Mouse (Mus musculus) liver, embryonic 11.5 days (tissue): ENCODE measurements around the gene Hmgn1. TPM values are rescaled to one million over a fixed set of nuclear protein-coding genes. Genes with fewer than 3 reads are reported as not detected.

Experiments used
- ATAC-seq: fragments of 200-750 bp; cut with Nextera tagmentation; replicated peaks from 2 replicates; pipeline ENCODE4 v1.8.0; 2017; ENCODE audit warnings: moderate number of reproducible peaks, mild to moderate bottlenecking, moderate TSS enrichment, moderate library complexity; ENCODE audit not compliant: low FRiP score
- DNase-seq: peaks from one replicate; pipeline ENCODE4 v3.0.0-alpha.2; 2017; ENCODE audit warnings: low spot score
- H3K27ac ChIP-seq: fragments of 300-500 bp; sonication (generic); 2 replicates; pipeline ENCODE4 v1.5.1; 2014; ENCODE audit warnings: mild to moderate bottlenecking, low read depth, low read length, control low read depth
- H3K27me3 ChIP-seq: fragments of 300-500 bp; sonication (generic); replicated peaks from 2 replicates; pipeline ENCODE4 v1.6.1; 2014; ENCODE audit warnings: low read length, mixed read lengths; ENCODE audit not compliant: control insufficient read depth, insufficient read depth
- H3K36me3 ChIP-seq: fragments of 300-500 bp; sonication (generic); 2 replicates; pipeline ENCODE4 v1.6.1; 2014; ENCODE audit warnings: mild to moderate bottlenecking, low read length, moderate library complexity, mixed read lengths; ENCODE audit not compliant: control insufficient read depth, insufficient read depth
- H3K4me1 ChIP-seq: fragments of 300-500 bp; sonication (generic); replicated peaks from 2 replicates; pipeline ENCODE4 v1.6.1; 2014; ENCODE audit warnings: low read length, mixed read lengths; ENCODE audit not compliant: control insufficient read depth, insufficient read depth
- H3K4me2 ChIP-seq: fragments of 300-500 bp; sonication (generic); 2 replicates; pipeline ENCODE4 v1.6.1; 2014; ENCODE audit warnings: mild to moderate bottlenecking, control low read depth, moderate library complexity
- H3K4me3 ChIP-seq: fragments of 300-500 bp; sonication (generic); 2 replicates; pipeline ENCODE4 v1.5.1; 2014; ENCODE audit warnings: low read depth, low read length, control low read depth
- H3K9ac ChIP-seq: fragments of 300-500 bp; sonication (generic); 2 replicates; pipeline ENCODE4 v1.6.1; 2014; ENCODE audit warnings: low read depth, low read length, control low read depth
- H3K9me3 ChIP-seq: fragments of 300-500 bp; sonication (generic); 2 replicates; pipeline ENCODE4 v1.6.1; 2016; ENCODE audit warnings: low read length, inconsistent platforms, mixed read lengths; ENCODE audit not compliant: control insufficient read depth
- WGBS: fragments of 180-500 bp; shearing (Covaris S2); extraction: QIAGEN DNeasy Blood & Tissue Kit; methylation state at CpG from one replicate; pipeline ENCODE4 v1.1.7; 2014; 5-methylcytosine and 5-hydroxymethylcytosine counted together
- polyA plus RNA-seq: library from polyadenylated mRNA; unstranded; fragments of >200 nt; fragmentation: Nextera tagmentation; extraction: Ambion mirVana; gene quantifications from 2 replicates; pipeline ENCODE4 v1.2.1, GENCODE M21; 2014

Gene Hmgn1
- polyA plus RNA-seq, 1 experiment from 2014 or later, result 450 TPM

DNA sequence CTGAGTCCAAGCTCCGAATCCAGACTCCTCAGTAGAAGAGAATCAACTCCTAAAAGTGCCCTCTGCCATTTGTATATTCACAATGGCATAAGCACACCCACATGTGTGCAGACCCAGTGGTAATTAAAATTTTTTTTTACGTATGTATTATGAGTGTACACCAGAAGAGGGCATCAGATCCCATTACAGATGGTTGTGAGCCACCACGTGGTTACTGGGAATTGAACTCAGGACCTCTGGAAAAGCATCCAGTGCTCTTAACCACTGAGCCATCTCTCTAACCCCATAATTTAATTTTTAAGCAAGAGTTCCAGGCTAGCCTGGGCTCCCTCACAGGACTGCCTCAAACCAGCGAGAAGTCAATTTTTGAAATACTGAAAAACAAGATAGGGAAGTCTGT, 40.1 kb downstream of the Hmgn1 start:
- Histone ChIP-seq H3K36me3 (no peaks in the 10 kb centered on the region), H3K27ac (no peak overlapping the region), H3K4me3 (no peak overlapping the region), H3K4me2 (no peak overlapping the region), H3K27me3 (no peaks in the 10 kb centered on the region; the same call in 1 of the 2 replicates), H3K9me3 (no peaks in the 10 kb centered on the region), H3K4me1 (peaks cover 5% of the 10 kb centered on the region; the same call in 1 of the 2 replicates), H3K9ac (no peak overlapping the region)
- WGBS, result 67% methylated on average over 4 of the region's 4 CpGs
- ATAC-seq (no peak), DNase-seq (no peak)

DNA sequence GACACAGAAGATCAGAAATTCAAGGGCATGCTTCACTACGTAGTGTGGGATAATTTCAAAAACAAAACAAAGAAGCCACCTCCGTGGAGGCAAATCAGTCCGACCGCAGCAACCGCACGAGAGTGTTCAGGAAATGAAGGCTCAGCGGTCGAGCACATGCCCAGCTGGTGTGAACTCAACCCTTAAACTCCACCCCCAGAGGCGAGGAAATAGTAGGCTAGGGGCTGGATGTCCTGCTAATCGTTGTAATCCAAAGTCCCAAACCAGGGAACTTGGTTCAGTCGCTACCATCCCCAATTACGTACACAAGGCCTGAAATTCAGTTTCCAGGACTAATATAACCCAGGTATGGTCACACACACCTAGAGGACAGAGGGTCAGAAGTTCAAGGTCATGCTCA, 40.5 kb downstream of the Hmgn1 start:
- ATAC-seq, result no peak
- H3K27ac ChIP-seq, result no peak overlapping the region
- 59% methylated on average over 12 of the region's 12 CpGs for WGBS
- no peak overlapping the region for H3K9ac ChIP-seq
- no peak overlapping the region for H3K4me3 ChIP-seq
- DNase-seq, result no peak
- peaks cover 5% of the 10 kb centered on the region; the same call in 1 of the 2 replicates for H3K4me1 ChIP-seq
- no peaks in the 10 kb centered on the region for H3K9me3 ChIP-seq
- no peaks in the 10 kb centered on the region; the same call in 1 of the 2 replicates for H3K27me3 ChIP-seq
- no peaks in the 10 kb centered on the region for H3K36me3 ChIP-seq
- H3K4me2 ChIP-seq, result no peak overlapping the region

DNA sequence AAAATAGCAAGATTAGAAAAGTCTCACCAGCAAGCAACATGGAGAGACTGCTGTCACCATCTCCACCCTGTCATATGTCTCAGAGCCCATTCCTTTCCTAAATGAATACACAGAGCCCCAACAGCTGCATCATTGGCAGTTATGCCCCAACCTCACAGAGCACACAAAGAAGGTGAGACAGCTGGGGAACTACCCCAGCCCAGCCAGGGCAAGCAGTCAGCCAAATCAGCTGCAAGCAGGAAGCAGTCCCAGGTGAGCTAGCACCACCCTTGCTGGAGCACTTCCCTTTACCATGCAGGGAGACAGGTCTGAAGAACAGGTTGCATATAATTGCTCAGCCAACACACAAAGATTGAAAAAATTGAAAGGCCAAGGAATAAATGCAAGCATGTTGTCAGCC, 41.9 kb downstream of the Hmgn1 start:
- Histone ChIP-seq H3K36me3 (no peaks in the 10 kb centered on the region), H3K27me3 (no peaks in the 10 kb centered on the region; the same call in 1 of the 2 replicates), H3K4me3 (no peak overlapping the region), H3K4me2 (no peak overlapping the region), H3K9me3 (no peaks in the 10 kb centered on the region), H3K4me1 (peaks cover 10% of the 10 kb centered on the region; the same call in 1 of the 2 replicates), H3K27ac (no peak overlapping the region), H3K9ac (no peak overlapping the region)
- ATAC-seq, result no peak
- DNase-seq, result no peak

DNA sequence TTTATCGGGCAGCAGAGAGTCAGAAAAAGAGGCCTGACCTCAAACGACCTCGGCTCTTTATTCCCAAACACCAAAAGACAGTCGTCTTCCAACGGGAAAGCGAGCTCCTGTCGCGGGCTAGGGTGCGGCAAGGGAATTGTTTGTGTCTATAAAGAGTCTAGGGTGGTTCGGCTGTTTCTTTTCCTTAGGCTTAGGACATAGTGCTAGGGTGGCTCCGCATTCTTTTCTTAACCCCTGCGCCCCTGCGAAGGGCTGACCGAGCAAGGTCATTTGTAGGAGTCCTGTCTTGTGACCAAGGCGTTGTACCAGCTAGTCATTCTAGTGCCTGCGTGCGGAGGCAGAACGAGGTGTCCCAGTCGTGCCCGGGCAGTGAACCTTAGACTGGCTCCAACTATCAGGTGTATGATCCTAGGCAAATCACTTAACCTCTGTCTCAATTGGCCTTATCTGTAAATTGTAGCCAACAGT, 44.3 kb downstream of the Hmgn1 start:
- 12% methylated on average over 20 of the region's 20 CpGs for WGBS

DNA sequence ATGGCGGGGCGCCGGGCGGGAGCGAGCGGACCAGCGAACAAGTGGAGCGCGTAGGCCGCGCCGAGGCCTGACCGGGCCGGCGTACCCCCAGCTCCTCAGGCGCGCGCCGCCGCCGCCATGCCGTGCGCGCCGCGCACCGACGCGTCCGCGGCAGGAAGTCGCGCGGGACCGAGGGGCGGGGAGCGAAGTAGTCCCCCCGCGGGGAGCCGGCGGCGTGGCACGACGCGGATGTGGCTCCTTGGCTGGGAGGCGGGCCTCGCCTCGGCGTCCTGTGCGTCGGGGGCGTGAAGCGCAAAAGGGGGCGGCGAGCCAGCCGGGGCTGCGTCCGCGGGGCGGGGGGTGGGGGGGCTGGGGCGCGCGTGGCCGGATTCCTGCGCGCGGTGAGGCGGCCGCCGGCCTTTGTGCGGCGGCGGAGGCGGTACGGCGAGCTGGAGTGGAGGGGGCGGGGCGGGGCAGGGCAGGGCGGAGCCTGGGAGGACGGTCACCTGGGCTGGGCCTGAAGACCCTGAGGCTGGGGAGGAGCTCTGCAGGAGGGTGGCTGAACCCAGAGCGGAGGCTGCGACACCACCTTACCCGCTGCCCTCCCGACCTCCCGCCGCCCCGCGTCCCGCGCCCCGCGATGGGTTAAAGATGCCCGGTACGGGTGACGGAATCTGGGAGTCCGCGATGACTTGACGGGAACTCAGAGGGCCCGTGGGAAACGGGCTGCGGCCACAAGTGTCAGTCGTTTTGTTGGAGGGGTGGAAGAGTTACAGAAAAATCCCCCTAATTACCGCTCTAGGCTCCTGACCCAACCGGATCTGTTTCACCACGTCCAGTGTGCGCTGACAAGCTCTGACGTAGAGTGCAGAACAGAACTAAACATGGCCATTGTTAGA, 45.0 kb downstream of the Hmgn1 start, which contains the start of gene Brwd1:
Gene Brwd1 (minus strand): TSS at position 226 of the 878 bp plus-strand sequence.
- Histone ChIP-seq H3K4me2 (peak within 1 kb of the TSS; percentile 63), H3K27ac (peak within 1 kb of the TSS; percentile 93), H3K9ac (peak within 1 kb of the TSS; percentile 96), H3K36me3 (peaks cover 12% of the 10 kb centered on the region; the same call in 1 of the 2 replicates), H3K4me3 (peak within 1 kb of the TSS; percentile 97), H3K27me3 (no peaks in the 10 kb centered on the region), H3K4me1 (peaks cover 11% of the 10 kb centered on the region; the same call in 1 of the 2 replicates), H3K9me3 (no peaks in the 10 kb centered on the region)
- WGBS, result 1% methylated on average over 86 of the region's 107 CpGs
- peak; percentile 83 for DNase-seq
- peak; percentile 80 for ATAC-seq

More for the DNA sequence above, 44.3 kb downstream of the Hmgn1 start:
- peak overlapping the region; percentile 97 for H3K4me3 ChIP-seq
- H3K4me1 ChIP-seq, result peaks cover 11% of the 10 kb centered on the region; the same call in 1 of the 2 replicates
- H3K4me2 ChIP-seq, result peak overlapping the region; percentile 63
- H3K36me3 ChIP-seq, result peaks cover 12% of the 10 kb centered on the region; the same call in 1 of the 2 replicates
- peak overlapping the region; percentile 68 for H3K9ac ChIP-seq
- DNase-seq (no peak), ATAC-seq (no peak)
- H3K9me3 ChIP-seq, result no peaks in the 10 kb centered on the region
- H3K27ac ChIP-seq, result peak overlapping the region; percentile 93
- no peaks in the 10 kb centered on the region for H3K27me3 ChIP-seq

DNA sequence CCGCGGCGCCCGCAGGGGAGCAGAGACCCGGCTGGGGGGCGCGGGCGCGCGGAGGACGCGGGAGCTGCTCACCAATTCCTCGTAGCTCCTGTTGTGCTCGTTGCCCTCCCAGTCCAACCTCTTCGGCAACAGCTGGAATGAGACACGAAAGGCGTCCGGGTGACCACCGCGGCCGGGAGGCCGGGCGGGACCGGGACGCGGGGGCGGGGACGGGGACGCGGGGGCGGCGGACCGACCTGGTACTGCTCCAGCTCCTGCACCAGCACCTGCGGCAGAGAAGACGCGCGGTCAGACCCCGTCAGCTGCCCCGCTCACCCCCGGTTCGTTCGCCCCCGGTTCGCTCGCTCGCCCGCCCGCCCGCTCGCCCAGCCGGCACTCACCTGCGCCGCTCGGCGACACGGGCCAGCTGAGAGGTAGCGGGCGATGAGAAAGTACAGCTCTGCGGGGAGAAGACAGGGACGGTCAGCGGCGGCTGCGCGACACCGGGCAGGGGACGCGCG, 45.7 kb downstream of the Hmgn1 start:
- Histone ChIP-seq H3K27ac (peak overlapping the region; percentile 93), H3K4me2 (peak overlapping the region; percentile 63), H3K4me1 (peaks cover 11% of the 10 kb centered on the region; the same call in 1 of the 2 replicates), H3K36me3 (peaks cover 12% of the 10 kb centered on the region; the same call in 1 of the 2 replicates), H3K9me3 (no peaks in the 10 kb centered on the region), H3K9ac (peak overlapping the region; percentile 96), H3K27me3 (no peaks in the 10 kb centered on the region), H3K4me3 (peak overlapping the region; percentile 97)
- 1% methylated on average over 52 of the region's 68 CpGs for WGBS
- ATAC-seq (peak; percentile 29), DNase-seq (peak; percentile 70)

DNA sequence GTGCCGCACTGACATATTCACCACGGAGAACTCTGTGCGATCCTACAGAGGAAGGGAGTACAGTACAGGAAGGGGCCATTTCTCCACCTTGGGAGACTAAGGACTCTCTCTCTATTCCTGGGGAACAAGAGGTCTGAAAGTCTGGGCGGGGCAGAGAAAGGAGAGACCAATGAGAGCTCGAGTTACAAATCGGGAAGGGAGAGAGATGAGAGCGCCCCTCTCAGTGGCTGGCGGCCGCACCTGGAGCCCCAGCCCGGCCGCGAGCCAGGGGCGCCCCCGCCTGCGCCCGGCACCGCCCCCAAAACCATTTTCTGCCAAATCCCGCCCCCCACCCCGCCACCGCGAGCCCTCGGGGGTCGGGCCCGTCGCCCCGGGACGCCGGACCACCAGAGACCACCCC, 46.2 kb downstream of the Hmgn1 start:
- Histone ChIP-seq H3K9me3 (no peaks in the 10 kb centered on the region), H3K27me3 (no peaks in the 10 kb centered on the region), H3K9ac (peak overlapping the region; percentile 96), H3K4me3 (peak overlapping the region; percentile 97), H3K27ac (peak overlapping the region; percentile 93), H3K4me2 (peak overlapping the region; percentile 63), H3K4me1 (peaks cover 11% of the 10 kb centered on the region; the same call in 1 of the 2 replicates), H3K36me3 (peaks cover 13% of the 10 kb centered on the region; the same call in 1 of the 2 replicates)
- WGBS, result 2% methylated on average over 14 of the region's 28 CpGs
- DNase-seq (peak; percentile 90), ATAC-seq (peak; percentile 85)

DNA sequence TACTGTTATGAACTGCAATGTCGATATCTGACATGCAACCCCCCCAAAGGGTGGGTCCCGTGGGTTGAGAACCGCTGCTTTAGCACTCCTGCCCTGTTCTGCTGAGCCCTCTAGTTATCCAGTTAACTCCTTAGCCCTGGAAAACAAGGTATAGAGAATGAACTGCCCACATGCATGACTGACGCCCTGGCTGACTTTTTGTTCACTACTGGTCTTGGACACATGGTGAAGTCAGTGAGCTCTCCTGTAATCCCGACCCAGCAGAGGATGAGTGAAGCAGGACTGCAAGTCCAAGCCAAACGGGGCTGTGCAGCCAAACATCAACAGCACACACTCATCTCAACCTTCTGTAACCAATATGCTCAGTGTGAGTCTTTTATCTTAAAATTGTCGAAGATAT, 47.0 kb downstream of the Hmgn1 start:
- Histone ChIP-seq H3K36me3 (peaks cover 17% of the 10 kb centered on the region; the same call in 1 of the 2 replicates), H3K4me1 (peaks cover 11% of the 10 kb centered on the region; the same call in 1 of the 2 replicates), H3K4me3 (no peak overlapping the region), H3K27ac (no peak overlapping the region), H3K9me3 (no peaks in the 10 kb centered on the region), H3K9ac (no peak overlapping the region), H3K4me2 (peak overlapping the region; percentile 63; the same call in 1 of the 2 replicates), H3K27me3 (no peaks in the 10 kb centered on the region)
- ATAC-seq (no peak), DNase-seq (no peak)
- WGBS, result 88% methylated on average over 7 of the region's 7 CpGs
